Mouse (Mus musculus): Measurements from ENCODE around the gene Mbtd1. TPM values are rescaled to one million over a fixed set of nuclear protein-coding genes. Genes with fewer than 3 reads are reported as not detected.

The Mbtd1 gene
- polyA plus RNA-seq, 1 experiment: 15.1 TPM

DNA sequence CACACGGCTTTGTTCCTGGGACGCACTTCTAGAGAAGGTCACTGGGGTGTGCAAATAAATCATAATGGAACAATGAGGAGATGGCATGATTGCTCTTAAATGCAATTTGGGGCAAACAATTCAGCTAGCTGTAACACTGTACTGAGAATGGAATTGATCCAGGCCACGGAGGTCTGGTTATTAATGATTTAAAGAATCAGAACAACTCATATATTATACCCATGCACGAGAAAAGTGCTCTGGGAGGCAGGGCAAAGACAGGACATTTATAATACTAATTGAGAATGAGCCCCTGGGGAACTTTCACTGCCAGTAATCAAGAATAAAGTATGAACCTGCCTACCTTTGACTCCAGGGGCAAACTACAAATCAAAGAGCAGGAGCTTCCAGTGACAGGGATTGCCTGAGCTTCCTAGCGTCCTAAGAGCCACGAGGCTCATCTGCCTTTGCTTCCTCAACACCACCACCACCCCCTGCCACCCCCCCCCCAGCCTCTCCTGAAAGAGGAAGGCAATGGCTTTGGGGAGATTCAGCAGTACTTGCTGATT is 93.9 kb downstream of the Mbtd1 start:
- 65% methylated on average over 6 of the region's 6 CpGs for WGBS

DNA sequence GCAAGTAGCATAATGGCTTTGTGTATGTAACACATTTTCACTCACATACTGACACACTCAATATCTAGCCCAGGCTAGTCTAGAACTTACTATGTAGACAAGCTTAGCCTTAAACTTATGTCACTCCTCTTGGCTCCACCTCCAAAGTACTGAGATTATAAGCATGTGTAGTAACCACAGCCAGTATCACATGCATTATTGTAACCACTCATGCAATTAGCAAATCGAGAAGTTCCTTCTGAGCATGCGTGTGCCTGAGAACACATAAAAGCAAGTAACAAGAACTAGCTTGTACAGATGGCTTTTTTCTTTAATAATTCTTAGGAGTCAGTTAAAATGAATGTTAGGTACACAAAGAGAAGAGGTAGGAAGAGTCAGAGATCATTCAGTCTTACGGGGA is 99.0 kb downstream of the Mbtd1 start:
- WGBS: 93% methylated on average over 3 of the region's 3 CpGs
- H3K27me3 ChIP-seq (ENCODE audit: control insufficient read depth, insufficient read depth, low read length): no peaks in the 10 kb centered on the region
- TF ChIP-seq CTCF (IDR thresholded peaks at IDR 0.05; ENCODE audit: borderline replicate concordance, insufficient read depth, low read depth, low read length) (no peak), POLR2A (IDR thresholded peaks at IDR 0.05; ENCODE audit: borderline replicate concordance, insufficient read depth, low read length) (no peak)

More for the DNA sequence above, 93.9 kb downstream of the Mbtd1 start:
- DNase-seq: no peak
- TF ChIP-seq POLR2A (IDR thresholded peaks at IDR 0.05; ENCODE audit: borderline replicate concordance, insufficient read depth, low read length): no peak
- no peak for TF ChIP-seq CTCF (IDR thresholded peaks at IDR 0.05; ENCODE audit: borderline replicate concordance, insufficient read depth, low read depth, low read length)
- Histone ChIP-seq H3K4me1 (ENCODE audit: control insufficient read depth, insufficient read depth, low read length) (no peaks in the 10 kb centered on the region), H3K4me3 (replicated peaks; ENCODE audit: insufficient read depth, low read depth, low read length) (no peak overlapping the region), H3K27ac (ENCODE audit: insufficient read depth, low read length) (no peak overlapping the region), H3K27me3 (ENCODE audit: control insufficient read depth, insufficient read depth, low read length) (no peaks in the 10 kb centered on the region)

DNA sequence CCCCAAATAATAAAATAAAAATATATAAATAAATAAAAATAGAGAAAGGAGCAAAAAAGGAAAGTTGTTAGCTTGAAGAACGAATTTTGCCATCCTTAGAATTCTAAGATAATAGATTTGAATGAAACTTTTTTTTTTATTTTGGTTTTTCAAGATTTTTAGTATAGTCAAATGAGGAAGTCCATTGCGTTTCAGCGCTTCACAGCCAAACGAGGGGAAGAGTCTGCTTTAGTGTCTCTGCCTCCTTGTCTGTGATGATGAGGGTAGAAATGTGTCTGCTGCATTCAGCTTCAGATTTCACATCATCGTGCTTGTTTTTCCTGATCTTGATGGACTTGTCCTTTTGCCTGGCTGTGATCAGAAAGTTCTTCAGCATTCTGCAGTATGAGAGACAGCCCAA is 99.6 kb downstream of the Mbtd1 start:
- H3K4me1 ChIP-seq (ENCODE audit: control insufficient read depth, insufficient read depth, low read length): no peaks in the 10 kb centered on the region
- TF ChIP-seq POLR2A (IDR thresholded peaks at IDR 0.05; ENCODE audit: borderline replicate concordance, insufficient read depth, low read length): no peak
- TF ChIP-seq CTCF (IDR thresholded peaks at IDR 0.05; ENCODE audit: borderline replicate concordance, insufficient read depth, low read depth, low read length): no peak
- WGBS: 82% methylated on average over 5 of the region's 5 CpGs
- H3K27ac ChIP-seq (ENCODE audit: insufficient read depth, low read length): no peak overlapping the region
- no peak for DNase-seq
- no peaks in the 10 kb centered on the region for H3K27me3 ChIP-seq (ENCODE audit: control insufficient read depth, insufficient read depth, low read length)
- no peak overlapping the region for H3K4me3 ChIP-seq (replicated peaks; ENCODE audit: insufficient read depth, low read depth, low read length)

More for the DNA sequence above, 99.0 kb downstream of the Mbtd1 start:
- no peak for DNase-seq
- Histone ChIP-seq H3K27ac (ENCODE audit: insufficient read depth, low read length) (no peak overlapping the region), H3K4me1 (ENCODE audit: control insufficient read depth, insufficient read depth, low read length) (no peaks in the 10 kb centered on the region), H3K4me3 (replicated peaks; ENCODE audit: insufficient read depth, low read depth, low read length) (no peak overlapping the region)

DNA sequence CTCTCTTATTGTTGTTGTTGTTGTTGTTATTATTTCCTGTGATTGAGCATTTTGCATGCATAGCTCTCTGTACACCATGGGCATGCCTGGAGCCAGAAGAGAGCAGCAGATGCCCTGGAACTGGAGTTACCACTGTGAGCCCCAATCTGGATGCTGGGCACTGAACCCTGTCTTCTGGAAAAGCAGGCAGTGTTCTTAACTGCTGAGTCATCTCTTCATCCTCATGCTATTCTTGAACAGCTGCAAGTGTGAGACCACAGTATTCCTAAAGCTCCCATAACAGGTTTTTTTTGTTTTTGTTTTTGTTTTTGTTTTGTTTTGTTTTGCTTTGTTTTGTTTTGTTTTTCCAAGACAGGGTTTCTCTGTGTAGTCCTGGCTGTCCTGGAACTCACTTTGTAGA is 100.6 kb downstream of the Mbtd1 start:
- H3K4me3 ChIP-seq (replicated peaks; ENCODE audit: insufficient read depth, low read depth, low read length): no peak overlapping the region
- H3K27ac ChIP-seq (ENCODE audit: insufficient read depth, low read length): no peak overlapping the region
- no peak for TF ChIP-seq POLR2A (IDR thresholded peaks at IDR 0.05; ENCODE audit: borderline replicate concordance, insufficient read depth, low read length)
- TF ChIP-seq CTCF (IDR thresholded peaks at IDR 0.05; ENCODE audit: borderline replicate concordance, insufficient read depth, low read depth, low read length): no peak
- no peaks in the 10 kb centered on the region for H3K4me1 ChIP-seq (ENCODE audit: control insufficient read depth, insufficient read depth, low read length)
- H3K27me3 ChIP-seq (ENCODE audit: control insufficient read depth, insufficient read depth, low read length): no peaks in the 10 kb centered on the region
- DNase-seq: no peak

DNA sequence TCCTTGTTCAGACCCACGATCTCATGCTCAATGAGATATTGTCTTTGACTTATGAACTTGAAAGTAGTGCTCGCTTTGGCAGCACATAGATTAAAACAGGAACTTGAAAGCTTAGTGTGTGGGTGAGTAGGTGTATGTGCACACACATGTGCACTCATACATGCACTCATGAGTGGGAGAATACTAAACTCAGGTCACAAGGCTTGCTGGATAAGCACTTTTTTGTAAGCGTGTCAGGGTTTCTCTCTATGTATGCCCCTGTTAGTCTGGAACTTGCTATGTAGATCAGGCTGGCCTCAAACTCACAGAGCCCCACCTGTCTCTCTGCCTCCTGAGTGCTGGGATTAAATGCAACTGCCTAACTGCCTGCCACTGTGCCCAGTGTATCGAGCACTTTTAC is 101.4 kb downstream of the Mbtd1 start:
- Histone ChIP-seq H3K4me3 (replicated peaks; ENCODE audit: insufficient read depth, low read depth, low read length) (no peak overlapping the region), H3K27ac (ENCODE audit: insufficient read depth, low read length) (no peak overlapping the region), H3K4me1 (ENCODE audit: control insufficient read depth, insufficient read depth, low read length) (no peaks in the 10 kb centered on the region), H3K27me3 (ENCODE audit: control insufficient read depth, insufficient read depth, low read length) (no peaks in the 10 kb centered on the region)
- 86% methylated on average over 4 of the region's 4 CpGs for WGBS
- no peak for DNase-seq
- TF ChIP-seq CTCF (IDR thresholded peaks at IDR 0.05; ENCODE audit: borderline replicate concordance, insufficient read depth, low read depth, low read length) (no peak), POLR2A (IDR thresholded peaks at IDR 0.05; ENCODE audit: borderline replicate concordance, insufficient read depth, low read length) (no peak)

DNA sequence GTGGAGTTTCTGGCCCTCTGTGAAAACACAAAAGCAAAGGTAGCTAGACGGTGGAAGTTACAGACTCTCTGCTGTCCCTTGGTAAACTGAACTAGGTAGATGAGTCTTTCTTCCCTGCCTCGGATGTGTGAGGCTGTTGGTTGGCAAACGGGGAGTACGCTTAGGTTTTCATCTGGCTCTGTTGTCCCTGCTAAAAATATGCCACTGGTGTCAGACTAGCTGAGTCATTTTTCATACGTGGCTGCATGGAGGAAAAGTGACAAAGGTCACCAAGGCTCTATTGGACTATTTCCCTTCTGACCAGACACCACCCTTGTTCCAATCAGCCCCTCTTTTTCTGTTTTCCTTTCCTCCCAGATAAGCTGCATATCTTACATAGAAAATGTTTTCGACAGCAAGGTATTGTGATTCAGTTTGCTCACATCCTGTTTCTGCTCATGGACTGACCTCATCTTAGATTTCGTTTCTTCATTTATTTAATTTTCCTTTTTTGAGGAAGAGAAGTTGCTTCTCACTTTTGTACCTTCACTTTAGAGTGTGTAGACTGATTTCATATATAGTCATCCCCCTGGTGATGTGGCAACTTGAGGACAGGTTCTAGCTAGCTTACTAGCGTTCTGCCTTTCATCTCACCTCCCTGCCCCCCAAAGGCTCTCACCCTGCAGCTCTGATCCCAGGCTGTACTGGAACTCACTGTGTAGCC is 102.1 kb downstream of the Mbtd1 start:
- no peak for TF ChIP-seq POLR2A (IDR thresholded peaks at IDR 0.05; ENCODE audit: borderline replicate concordance, insufficient read depth, low read length)
- TF ChIP-seq CTCF (IDR thresholded peaks at IDR 0.05; ENCODE audit: borderline replicate concordance, insufficient read depth, low read depth, low read length): no peak
- 73% methylated on average over 8 of the region's 8 CpGs for WGBS
- Histone ChIP-seq H3K4me1 (ENCODE audit: control insufficient read depth, insufficient read depth, low read length) (no peaks in the 10 kb centered on the region), H3K27ac (ENCODE audit: insufficient read depth, low read length) (no peak overlapping the region), H3K4me3 (replicated peaks; ENCODE audit: insufficient read depth, low read depth, low read length) (no peak overlapping the region), H3K27me3 (ENCODE audit: control insufficient read depth, insufficient read depth, low read length) (no peaks in the 10 kb centered on the region)
- no peak for DNase-seq

DNA sequence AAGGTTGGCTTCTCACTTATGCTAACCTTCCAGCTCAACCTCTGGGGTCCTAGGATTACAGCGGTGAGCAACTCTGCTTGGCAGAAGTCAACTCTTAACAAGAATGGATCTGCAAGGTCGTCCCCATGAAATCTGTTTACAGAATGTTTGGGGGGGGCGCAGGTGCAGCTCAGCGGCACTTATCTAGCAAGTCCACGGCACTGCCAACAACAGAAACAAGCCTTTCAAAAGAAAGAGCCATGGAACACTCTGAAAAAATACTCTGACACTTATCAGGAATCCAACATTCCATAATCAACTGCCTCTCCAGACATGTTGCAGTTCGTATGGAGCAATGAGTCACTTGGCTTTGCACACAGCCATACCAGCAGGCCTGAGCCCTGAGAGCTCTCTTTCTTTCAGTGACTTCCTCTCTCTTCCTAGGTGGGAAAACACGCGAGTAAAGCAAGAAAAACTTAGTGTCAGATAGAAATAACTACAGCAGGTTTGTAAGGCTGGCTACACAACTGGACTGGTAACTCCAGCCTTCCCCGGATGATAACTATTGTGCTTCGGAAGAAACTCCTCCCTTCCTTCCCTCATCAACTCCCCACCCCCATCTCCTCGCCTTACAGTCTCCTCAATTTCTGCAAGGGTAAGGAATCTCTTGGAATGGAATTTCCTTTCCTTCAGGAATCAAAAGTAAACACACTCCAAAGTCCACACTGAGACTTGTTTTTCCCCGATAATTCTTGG is 102.8 kb downstream of the Mbtd1 start:
- Histone ChIP-seq H3K4me1 (ENCODE audit: control insufficient read depth, insufficient read depth, low read length) (no peaks in the 10 kb centered on the region), H3K27ac (ENCODE audit: insufficient read depth, low read length) (no peak overlapping the region), H3K4me3 (replicated peaks; ENCODE audit: insufficient read depth, low read depth, low read length) (no peak overlapping the region), H3K27me3 (ENCODE audit: control insufficient read depth, insufficient read depth, low read length) (no peaks in the 10 kb centered on the region)
- WGBS: 68% methylated on average over 12 of the region's 12 CpGs
- TF ChIP-seq CTCF (IDR thresholded peaks at IDR 0.05; ENCODE audit: borderline replicate concordance, insufficient read depth, low read depth, low read length): no peak
- TF ChIP-seq POLR2A (IDR thresholded peaks at IDR 0.05; ENCODE audit: borderline replicate concordance, insufficient read depth, low read length): no peak
- no peak for DNase-seq

All from cerebellum, adult 2 months (tissue).